Mouse (Mus musculus) kidney, embryonic 14.5 days (tissue): ENCODE data around the gene Pard3b. TPM values are rescaled to one million over a fixed set of nuclear protein-coding genes. Genes with fewer than 3 reads are reported as not detected.

Experiments used
- ATAC-seq: fragments of 200-750 bp; cut with Nextera tagmentation; 2 replicates; pipeline ENCODE4 v1.8.0; 2017; ENCODE audit warnings: moderate number of reproducible peaks, mild to moderate bottlenecking, moderate TSS enrichment, moderate library complexity; ENCODE audit not compliant: low FRiP score, low TSS enrichment
- H3K27ac ChIP-seq: fragments of 300-500 bp; sonication (generic); 2 replicates; pipeline ENCODE4 v1.5.1; 2014; ENCODE audit warnings: low read depth, mild to moderate bottlenecking, low read length, moderate library complexity, mixed read lengths
- H3K27me3 ChIP-seq: fragments of 300-500 bp; sonication (generic); 2 replicates; pipeline ENCODE4 v1.6.1; 2014; ENCODE audit warnings: mild to moderate bottlenecking, low read length; ENCODE audit not compliant: control insufficient read depth, insufficient read depth
- H3K36me3 ChIP-seq: fragments of 300-500 bp; sonication (generic); 2 replicates; pipeline ENCODE4 v1.6.1; 2014; ENCODE audit warnings: low read length, mixed read lengths; ENCODE audit not compliant: control insufficient read depth, insufficient read depth
- H3K4me1 ChIP-seq: fragments of 300-500 bp; sonication (generic); 2 replicates; pipeline ENCODE4 v1.6.1; 2014; ENCODE audit warnings: low read length, mixed read lengths; ENCODE audit not compliant: control insufficient read depth, insufficient read depth
- H3K4me2 ChIP-seq: fragments of 300-500 bp; sonication (generic); replicated peaks from 2 replicates; pipeline ENCODE4 v1.6.1; 2014; ENCODE audit warnings: low read depth, mild to moderate bottlenecking, low read length
- H3K4me3 ChIP-seq: fragments of 300-500 bp; sonication (generic); 2 replicates; pipeline ENCODE4 v1.5.1; 2014; ENCODE audit warnings: mild to moderate bottlenecking, low read length
- H3K9ac ChIP-seq: fragments of 300-500 bp; sonication (generic); 2 replicates; pipeline ENCODE4 v1.6.1; 2014; ENCODE audit warnings: low read depth, mild to moderate bottlenecking, low read length, moderate library complexity
- H3K9me3 ChIP-seq: fragments of 300-500 bp; sonication (generic); 2 replicates; pipeline ENCODE4 v1.6.1; 2016; ENCODE audit warnings: low read length; ENCODE audit not compliant: control insufficient read depth
- WGBS: fragments of 180-500 bp; shearing (Covaris S2); extraction: QIAGEN DNeasy Blood & Tissue Kit; methylation state at CpG from one replicate; pipeline ENCODE4 v1.1.7; 2014; 5-methylcytosine and 5-hydroxymethylcytosine counted together
- polyA plus RNA-seq: library from polyadenylated mRNA; unstranded; fragments of >200 nt; fragmentation: Nextera tagmentation; extraction: Ambion mirVana; gene quantifications from 2 replicates; pipeline ENCODE4 v1.2.1, GENCODE M21; 2014

The Pard3b gene
- polyA plus RNA-seq, 1 experiment from 2014 or later: 22.4 TPM

- Histone ChIP-seq H3K27me3 (no peaks in the 10 kb centered on the region), H3K9me3 (no peaks in the 10 kb centered on the region), H3K4me2 (no peak overlapping the region), H3K4me1 (no peaks in the 10 kb centered on the region), H3K36me3 (no peaks in the 10 kb centered on the region), H3K27ac (no peak overlapping the region), H3K4me3 (no peak overlapping the region), H3K9ac (no peak overlapping the region)
- no peak for ATAC-seq
- WGBS: 83% methylated on average over 6 of the region's 6 CpGs
These were observed 241.3 kb downstream of the Pard3b start for GRCm38 (mm10) chr1:61879706-61880470.

DNA sequence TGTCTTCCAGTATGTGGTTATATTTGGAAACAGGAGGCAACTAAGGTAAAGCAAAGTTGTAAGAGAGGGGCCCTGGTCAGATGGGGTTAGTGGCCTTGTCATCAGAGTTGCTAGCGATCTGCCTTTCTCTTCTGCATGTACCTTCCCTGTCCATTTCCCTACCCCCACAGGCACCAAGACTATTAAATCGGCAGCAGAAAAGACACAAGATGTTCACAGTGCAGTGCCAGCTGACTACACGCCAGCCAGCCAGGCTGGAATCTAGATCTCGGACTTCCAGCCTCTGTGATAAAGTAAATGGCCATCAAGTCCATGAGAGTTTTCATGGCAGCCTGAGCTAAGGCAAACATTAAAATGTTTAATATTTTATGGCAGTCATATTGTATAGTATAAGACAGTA lies 257.4 kb downstream of the Pard3b start:
- Histone ChIP-seq H3K27me3 (no peaks in the 10 kb centered on the region), H3K4me3 (no peak overlapping the region), H3K4me1 (no peaks in the 10 kb centered on the region), H3K27ac (no peak overlapping the region), H3K9ac (no peak overlapping the region), H3K36me3 (no peaks in the 10 kb centered on the region), H3K4me2 (no peak overlapping the region), H3K9me3 (no peaks in the 10 kb centered on the region)
- ATAC-seq: no peak
- WGBS: 82% methylated on average over 4 of the region's 4 CpGs

DNA sequence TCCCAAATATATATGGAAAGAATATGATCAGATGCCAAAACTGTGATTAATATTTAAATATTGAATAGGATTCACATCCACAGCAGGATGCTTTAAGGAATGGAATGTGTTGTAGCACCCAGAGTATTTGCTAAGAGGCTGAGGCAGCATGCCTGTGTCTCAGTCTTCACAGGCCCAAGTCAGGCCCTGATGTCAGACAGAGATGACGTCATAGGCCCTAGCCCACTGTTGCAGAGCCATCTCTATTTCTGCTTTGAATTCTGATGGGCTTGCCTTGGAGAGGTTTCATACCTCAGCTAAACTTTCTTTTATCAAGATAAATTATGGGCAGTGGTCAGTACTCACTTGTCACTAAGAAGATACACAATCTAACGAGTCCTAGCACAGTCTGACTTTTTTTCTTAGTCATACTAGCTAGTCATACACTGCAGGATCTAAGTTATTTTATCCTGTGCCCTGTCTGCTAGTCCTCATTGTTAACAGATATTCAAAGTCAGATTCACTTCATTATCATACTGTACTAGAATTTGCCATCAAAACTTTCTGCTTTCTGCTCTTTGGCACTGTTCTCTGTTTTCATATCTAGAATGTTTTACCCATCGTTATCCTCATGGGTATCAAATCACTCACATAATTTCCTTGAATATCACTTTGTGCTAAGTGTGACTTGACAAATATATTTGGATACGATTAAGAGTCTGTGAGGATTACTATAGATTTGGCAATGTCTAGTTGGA lies 264.8 kb downstream of the Pard3b start:
- H3K9ac ChIP-seq: no peak overlapping the region
- H3K4me2 ChIP-seq: no peak overlapping the region
- H3K9me3 ChIP-seq: no peaks in the 10 kb centered on the region
- no peaks in the 10 kb centered on the region for H3K4me1 ChIP-seq
- H3K27ac ChIP-seq: no peak overlapping the region
- no peaks in the 10 kb centered on the region for H3K27me3 ChIP-seq
- ATAC-seq: no peak
- H3K36me3 ChIP-seq: no peaks in the 10 kb centered on the region
- 81% methylated on average over 4 of the region's 4 CpGs for WGBS
- no peak overlapping the region for H3K4me3 ChIP-seq

DNA sequence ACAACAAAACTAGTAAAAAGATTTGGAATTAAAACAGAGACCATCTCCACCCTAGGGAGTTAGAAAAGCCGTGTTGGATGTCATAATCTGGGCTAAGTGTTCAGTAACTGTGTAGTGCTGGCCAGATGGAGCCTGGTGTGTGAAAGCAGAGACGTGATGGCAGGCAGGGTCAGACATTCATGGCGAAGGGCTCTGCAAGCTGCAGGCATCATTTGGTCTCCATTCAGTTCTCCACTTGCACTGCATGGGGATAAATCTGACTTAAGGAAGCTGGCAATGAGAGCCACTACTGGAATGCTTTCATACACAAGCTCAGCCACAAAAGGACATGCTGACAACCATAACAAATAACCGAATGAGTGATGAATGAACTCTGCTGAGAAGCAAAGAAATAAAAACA lies 265.4 kb downstream of the Pard3b start:
- no peak overlapping the region for H3K9ac ChIP-seq
- WGBS: 66% methylated on average over 4 of the region's 4 CpGs
- no peak overlapping the region for H3K4me3 ChIP-seq
- H3K9me3 ChIP-seq: no peaks in the 10 kb centered on the region
- ATAC-seq: no peak
- no peak overlapping the region for H3K27ac ChIP-seq
- no peak overlapping the region for H3K4me2 ChIP-seq
- H3K27me3 ChIP-seq: no peaks in the 10 kb centered on the region
- no peaks in the 10 kb centered on the region for H3K4me1 ChIP-seq
- no peaks in the 10 kb centered on the region for H3K36me3 ChIP-seq

DNA sequence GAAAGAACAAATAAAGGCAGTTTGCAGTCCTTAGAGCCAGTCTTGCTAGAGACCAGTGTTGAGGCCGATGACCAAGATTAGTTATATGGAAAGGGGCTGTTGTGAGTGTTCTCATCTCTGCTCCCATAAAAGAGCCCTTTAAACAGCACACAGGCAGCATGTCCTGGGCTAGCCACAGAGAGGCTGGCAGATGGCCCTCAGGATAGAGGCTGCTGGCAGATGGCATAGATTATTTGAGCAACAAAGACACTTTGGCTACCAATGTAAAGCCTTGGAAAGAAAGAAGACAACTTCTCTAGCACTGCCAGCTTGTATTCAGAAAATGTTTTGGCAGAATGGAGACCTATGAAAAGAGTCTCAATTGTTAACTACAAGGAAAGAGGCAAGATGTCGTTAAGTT lies 274.3 kb downstream of the Pard3b start:
- Histone ChIP-seq H3K4me2 (no peak overlapping the region), H3K9ac (no peak overlapping the region), H3K27ac (no peak overlapping the region), H3K27me3 (no peaks in the 10 kb centered on the region), H3K9me3 (no peaks in the 10 kb centered on the region), H3K36me3 (no peaks in the 10 kb centered on the region), H3K4me1 (no peaks in the 10 kb centered on the region), H3K4me3 (no peak overlapping the region)
- ATAC-seq: no peak
- 31% methylated on average over 2 of the region's 2 CpGs for WGBS

DNA sequence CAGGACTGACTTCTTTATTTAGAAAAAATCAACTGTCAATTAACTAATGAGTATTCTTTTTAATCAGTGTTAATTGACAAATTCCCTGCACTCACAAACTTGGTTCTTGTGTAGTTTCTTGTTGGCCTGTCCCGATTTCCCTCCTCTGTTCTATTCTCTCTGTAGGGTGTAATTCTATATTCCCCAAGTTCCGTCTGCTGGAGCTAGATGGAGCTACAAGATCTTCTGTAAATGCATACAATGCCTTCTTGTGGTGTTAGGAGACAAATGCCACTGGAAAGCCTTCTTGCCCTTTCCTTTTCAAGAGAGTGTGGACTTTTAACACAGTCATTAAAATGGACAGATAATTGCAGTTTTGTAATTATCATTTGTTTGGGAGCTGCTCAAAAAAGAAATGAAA lies 286.3 kb downstream of the Pard3b start:
- Histone ChIP-seq H3K9me3 (no peaks in the 10 kb centered on the region), H3K4me3 (no peak overlapping the region), H3K36me3 (no peaks in the 10 kb centered on the region), H3K4me1 (no peaks in the 10 kb centered on the region), H3K27ac (no peak overlapping the region), H3K4me2 (no peak overlapping the region), H3K27me3 (no peaks in the 10 kb centered on the region), H3K9ac (no peak overlapping the region)
- WGBS: 15% methylated on average over 2 of the region's 2 CpGs
- no peak; the same call in 1 of the 2 replicates for ATAC-seq

DNA sequence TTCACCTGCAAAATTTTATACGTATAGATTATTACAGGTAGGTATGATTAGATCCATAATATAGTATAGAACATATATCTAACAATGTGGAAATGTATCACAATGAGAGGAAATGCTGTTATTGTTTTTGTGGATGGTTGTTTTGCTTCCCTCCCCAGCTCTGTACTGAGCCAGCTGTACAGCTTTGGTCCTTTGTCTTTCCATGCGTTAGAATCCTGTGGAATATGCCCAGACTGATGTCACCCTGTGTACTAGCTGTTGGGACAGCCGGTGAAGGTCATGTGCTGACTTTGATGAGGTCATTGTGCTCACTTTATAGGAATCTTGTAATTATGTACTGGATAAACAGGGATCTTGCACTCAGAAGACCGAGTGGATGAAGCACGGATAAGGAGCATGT lies 286.9 kb downstream of the Pard3b start:
- Histone ChIP-seq H3K9ac (no peak overlapping the region), H3K27me3 (no peaks in the 10 kb centered on the region), H3K4me1 (no peaks in the 10 kb centered on the region), H3K4me2 (no peak overlapping the region), H3K27ac (no peak overlapping the region), H3K4me3 (no peak overlapping the region), H3K9me3 (no peaks in the 10 kb centered on the region), H3K36me3 (no peaks in the 10 kb centered on the region)
- no peak for ATAC-seq
- whole genome bisulfite sequencing: 67% methylated on average over 5 of the region's 5 CpGs

DNA sequence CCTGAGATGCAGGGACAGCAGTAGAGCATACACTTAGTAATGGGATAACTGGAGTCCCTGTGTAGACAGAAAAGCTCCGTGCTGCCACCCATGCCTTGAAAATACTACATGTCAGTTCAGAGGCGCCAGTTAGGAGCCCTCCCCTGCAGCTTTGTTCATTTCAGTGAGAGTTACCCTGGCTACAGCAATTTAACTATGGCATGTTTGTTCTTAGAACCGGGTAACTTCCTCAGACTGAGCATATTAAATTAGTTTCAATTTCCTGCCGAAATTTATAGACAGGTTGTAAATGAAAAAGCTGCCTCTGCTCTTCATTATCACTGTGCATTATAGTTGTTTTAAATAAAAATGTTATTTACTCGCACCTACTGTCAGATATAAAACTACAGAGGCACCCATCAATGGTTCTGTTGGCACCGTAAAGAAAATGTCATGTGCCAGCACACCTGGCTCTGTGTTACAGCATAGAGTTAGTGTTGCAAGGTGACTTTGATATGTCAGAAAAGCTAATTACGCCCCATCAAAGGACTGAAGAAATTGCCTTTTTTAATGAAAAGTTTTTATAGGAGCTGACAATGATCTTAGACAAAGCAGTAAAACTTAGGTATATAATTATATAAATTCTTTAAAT lies 289.6 kb downstream of the Pard3b start:
- H3K9ac ChIP-seq: no peak overlapping the region
- no peak overlapping the region for H3K27ac ChIP-seq
- H3K4me2 ChIP-seq: no peak overlapping the region
- no peak overlapping the region for H3K4me3 ChIP-seq
- H3K36me3 ChIP-seq: no peaks in the 10 kb centered on the region
- H3K4me1 ChIP-seq: no peaks in the 10 kb centered on the region
- no peaks in the 10 kb centered on the region for H3K27me3 ChIP-seq
- no peaks in the 10 kb centered on the region for H3K9me3 ChIP-seq
- 62% methylated on average over 7 of the region's 7 CpGs for WGBS
- no peak for ATAC-seq

- Histone ChIP-seq H3K4me3 (no peak overlapping the region), H3K9ac (no peak overlapping the region), H3K27me3 (no peaks in the 10 kb centered on the region), H3K9me3 (no peaks in the 10 kb centered on the region), H3K36me3 (no peaks in the 10 kb centered on the region), H3K4me1 (no peaks in the 10 kb centered on the region), H3K4me2 (no peak overlapping the region), H3K27ac (no peak overlapping the region)
- WGBS: 78% methylated on average over 2 of the region's 2 CpGs
- ATAC-seq: no peak
These were observed 294.9 kb downstream of the Pard3b start for GRCm38 (mm10) chr1:61933574-61933973.
